Mouse (Mus musculus) cortical plate, adult 2 months (tissue): ENCODE measurements at regions not wholly inside any gene's neighbourhood (a gene's known extent, or its start where the extent isn't known, plus 50 kb on each side); places are given as distances from the start of the nearest gene placed in this dataset.

Experiments
- H3K27ac ChIP-seq: fragments of 200-500 bp; 2 replicates; pipeline ENCODE4 v1.5.1; 2012; ENCODE audit warnings: low read length, control low read depth, inconsistent platforms; ENCODE audit not compliant: insufficient read depth
- H3K4me1 ChIP-seq: fragments of 200-500 bp; 2 replicates; pipeline ENCODE4 v1.6.1; 2011; ENCODE audit warnings: low read length; ENCODE audit not compliant: control insufficient read depth, insufficient read depth
- H3K4me3 ChIP-seq: fragments of 200-500 bp; 2 replicates; pipeline ENCODE4 v1.5.1; 2011; ENCODE audit warnings: mild to moderate bottlenecking, low read length, control low read depth; ENCODE audit not compliant: insufficient read depth
- CTCF ChIP-seq: fragments of 200-500 bp; IDR thresholded peaks from 2 replicates; pipeline ENCODE4 v1.5.1; 2011; ENCODE audit warnings: mild to moderate bottlenecking, control low read depth, low read length; ENCODE audit not compliant: insufficient read depth; ENCODE audit errors: extremely low read depth
- POLR2A ChIP-seq: fragments of 200-500 bp; IDR thresholded peaks from 2 replicates; pipeline ENCODE4 v1.6.1; 2011; ENCODE audit warnings: mild to moderate bottlenecking, low read length, control low read depth; ENCODE audit not compliant: insufficient read depth; ENCODE audit errors: extremely low read depth

- no peak overlapping the region for H3K4me3 ChIP-seq
- no peak overlapping the region for H3K27ac ChIP-seq
- H3K4me1 ChIP-seq = 0 out of 2 replicates have a peak, but pooled peaks cover 2% of the 10 kb centered on the region
- TF ChIP-seq POLR2A = no peak
- TF ChIP-seq CTCF = no peak
Measured at GRCm38 (mm10) chr6:120594463-120594862, 63.3 kb upstream of the Hdhd5 start.

GRCm38 (mm10) chr6:120592705-120593104 lies 61.6 kb upstream of the Hdhd5 start:
- 0 out of 2 replicates have a peak, but pooled peaks cover 2% of the 10 kb centered on the region for H3K4me1 ChIP-seq
- TF ChIP-seq CTCF (no peak), POLR2A (no peak)
- no peak overlapping the region for H3K4me3 ChIP-seq
- H3K27ac ChIP-seq = no peak overlapping the region

- TF ChIP-seq POLR2A (no peak), CTCF (no peak)
- H3K4me1 ChIP-seq = 0 out of 2 replicates have a peak, but pooled peaks cover 2% of the 10 kb centered on the region
- H3K4me3 ChIP-seq = no peak overlapping the region
- H3K27ac ChIP-seq = no peak overlapping the region
Measured at GRCm38 (mm10) chr6:120592031-120592681, 61.0 kb upstream of the Hdhd5 start.

GRCm38 (mm10) chr6:120590191-120590590 lies 59.1 kb upstream of the Hdhd5 start:
- no peak overlapping the region for H3K4me3 ChIP-seq
- H3K4me1 ChIP-seq = 0 out of 2 replicates have a peak, but pooled peaks cover 2% of the 10 kb centered on the region
- no peak overlapping the region for H3K27ac ChIP-seq
- TF ChIP-seq CTCF (no peak), POLR2A (no peak)

GRCm38 (mm10) chr6:120588701-120589659 lies 57.9 kb upstream of the Hdhd5 start:
- no peak for TF ChIP-seq POLR2A
- TF ChIP-seq CTCF = no peak
- Histone ChIP-seq H3K4me1 (0 out of 2 replicates have a peak, but pooled peaks cover 2% of the 10 kb centered on the region), H3K27ac (no peak overlapping the region), H3K4me3 (no peak overlapping the region)

- Histone ChIP-seq H3K27ac (no peak overlapping the region), H3K4me3 (no peak overlapping the region), H3K4me1 (no peaks in the 10 kb centered on the region)
- TF ChIP-seq POLR2A = no peak
- no peak for TF ChIP-seq CTCF
Measured at GRCm38 (mm10) chr6:120585941-120586280, 54.8 kb upstream of the Hdhd5 start.

- no peak overlapping the region for H3K4me3 ChIP-seq
- TF ChIP-seq CTCF = no peak
- no peak for TF ChIP-seq POLR2A
- H3K27ac ChIP-seq = no peak overlapping the region
- H3K4me1 ChIP-seq = no peaks in the 10 kb centered on the region
Measured at GRCm38 (mm10) chr6:120585118-120585940, 54.2 kb upstream of the Hdhd5 start.

- no peaks in the 10 kb centered on the region for H3K4me1 ChIP-seq
- no peak overlapping the region for H3K4me3 ChIP-seq
- TF ChIP-seq CTCF (no peak), POLR2A (no peak)
Measured at GRCm38 (mm10) chr6:120581748-120582147, 50.6 kb upstream of the Hdhd5 start.

More at GRCm38 (mm10) chr6:120581748-120582147, 50.6 kb upstream of the Hdhd5 start:
- H3K27ac ChIP-seq = no peak overlapping the region
